Mouse (Mus musculus) small intestine, adult 2 months (tissue): ENCODE measurements around the gene Rbms1.

ENCODE experiments used
- CTCF ChIP-seq: fragments of 200-500 bp; IDR thresholded peaks from 2 replicates; pipeline ENCODE4 v1.5.1; 2012; ENCODE audit warnings: low read depth, mild to moderate bottlenecking, control low read depth, inconsistent platforms, low read length, moderate library complexity, mixed read lengths; ENCODE audit not compliant: insufficient replicate concordance, insufficient read length; ENCODE audit errors: extremely low read depth
- POLR2A ChIP-seq: fragments of 200-500 bp; IDR thresholded peaks from 2 replicates; pipeline ENCODE4 v1.6.1; 2012; ENCODE audit warnings: low read depth, mild to moderate bottlenecking, control low read depth, inconsistent platforms, low read length, moderate library complexity

DNA sequence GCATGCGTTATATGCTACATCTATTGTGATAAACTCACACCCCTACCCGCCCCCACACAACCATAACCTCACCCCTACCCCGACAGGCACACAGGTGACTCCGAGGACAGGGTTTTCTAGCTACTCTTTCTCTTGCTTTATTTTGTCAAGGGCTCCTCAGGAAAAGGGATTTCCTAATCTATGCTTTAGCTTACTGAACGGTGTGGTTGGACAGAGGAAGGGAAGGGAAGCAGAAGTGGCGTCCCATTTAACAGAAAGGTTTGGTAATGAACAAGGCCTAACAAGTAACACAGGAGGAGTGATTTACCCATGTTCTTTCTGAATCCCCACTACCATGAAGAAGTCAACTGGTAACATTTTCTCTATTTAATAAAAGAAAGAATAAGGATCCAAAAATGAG is 159.6 kb downstream of the Rbms1 start:
- TF ChIP-seq CTCF (no peak), POLR2A (no peak)
